Mouse (Mus musculus) bone marrow, adult 2 months (tissue): ENCODE measurements around the gene Zfp182.

Source experiments
- CTCF ChIP-seq: fragments of 200-500 bp; IDR thresholded peaks from 2 replicates; pipeline ENCODE4 v1.5.1; 2011; ENCODE audit warnings: low read length, control low read depth; ENCODE audit not compliant: control insufficient read depth, insufficient read depth
- POLR2A ChIP-seq: fragments of 200-500 bp; IDR thresholded peaks from 2 replicates; pipeline ENCODE4 v1.6.1; 2011; ENCODE audit warnings: low read depth, mild to moderate bottlenecking, control low read depth, low read length, borderline replicate concordance; ENCODE audit not compliant: control insufficient read depth

DNA sequence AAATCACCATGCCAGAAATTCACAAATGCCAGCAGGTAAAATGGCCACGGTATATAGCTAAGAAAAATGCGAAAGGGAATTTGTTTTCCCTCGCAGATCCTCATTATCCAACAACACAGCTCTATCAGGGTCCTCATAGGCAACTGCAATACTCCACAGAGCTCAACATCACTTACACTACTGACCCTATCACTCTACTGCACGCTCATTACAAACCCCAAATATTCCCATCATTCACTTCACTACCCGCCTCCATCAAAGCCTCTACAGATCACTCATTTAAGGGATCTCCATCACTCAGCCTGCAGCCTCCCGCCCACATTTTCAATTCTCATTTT, 26.5 kb upstream of the Zfp182 start:
- TF ChIP-seq CTCF: no peak
- TF ChIP-seq POLR2A: no peak
